Mouse (Mus musculus): ENCODE measurements around the gene Lgals2.
"Not testable (repeated sequence)": the region's sequence is repeated elsewhere in the genome, so short reads cannot be mapped to it uniquely, and the experiment has no call there.

The Lgals2 gene

DNA sequence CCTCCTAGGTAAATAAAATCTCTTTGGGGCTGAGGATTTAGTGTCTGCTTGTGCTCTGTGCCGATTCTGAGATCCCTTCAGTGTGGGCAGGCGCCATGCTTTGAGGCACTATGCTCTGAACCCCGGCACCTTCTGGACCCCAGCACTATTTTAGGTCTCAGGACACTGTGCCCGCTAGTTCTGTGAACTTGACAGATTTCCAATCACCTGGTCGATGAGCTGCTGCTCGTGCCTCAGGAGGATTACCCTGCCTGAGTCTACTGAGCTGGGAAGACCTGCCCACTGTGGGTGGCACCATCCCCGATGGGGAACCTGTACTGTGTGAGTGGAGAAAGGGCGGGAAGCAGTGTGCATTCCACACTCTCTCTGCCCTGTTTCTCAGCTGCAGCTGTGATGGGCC lies 19.7 kb upstream of the Lgals2 start:
- DNase-seq (ENCODE audit: low spot score) = no peak

DNA sequence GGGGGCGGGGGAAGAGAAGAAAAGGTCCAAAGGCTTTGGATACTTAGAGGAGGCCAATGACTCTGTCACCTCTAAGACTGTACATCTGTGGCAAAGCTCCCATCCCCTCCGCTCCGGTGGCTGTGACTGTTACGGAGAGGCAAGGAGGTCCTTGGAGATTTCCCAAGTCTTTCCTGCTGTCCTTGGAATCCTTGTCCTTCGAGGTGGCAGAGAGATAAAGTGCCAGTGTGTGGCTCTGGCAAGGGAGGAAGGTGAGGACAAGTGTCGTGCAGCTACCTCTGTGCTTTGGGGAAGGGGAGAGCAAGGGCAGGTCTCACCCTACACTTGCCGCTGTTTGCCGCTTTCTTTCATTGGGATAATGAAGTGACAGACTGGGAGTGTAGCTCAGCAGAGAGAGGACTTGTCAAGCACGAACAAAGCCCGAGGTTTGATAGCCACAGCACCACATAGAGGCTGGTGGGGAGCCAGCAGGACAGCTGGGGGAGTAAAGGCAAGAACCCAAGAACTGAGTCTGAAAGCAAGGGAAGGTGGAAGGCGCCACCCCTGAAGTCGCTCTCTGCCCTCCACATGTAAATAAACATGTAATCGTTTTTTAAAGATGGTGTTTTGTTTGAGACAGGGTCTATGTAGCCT lies 18.6 kb upstream of the Lgals2 start:
- no peak for DNase-seq (ENCODE audit: low spot score)

DNA sequence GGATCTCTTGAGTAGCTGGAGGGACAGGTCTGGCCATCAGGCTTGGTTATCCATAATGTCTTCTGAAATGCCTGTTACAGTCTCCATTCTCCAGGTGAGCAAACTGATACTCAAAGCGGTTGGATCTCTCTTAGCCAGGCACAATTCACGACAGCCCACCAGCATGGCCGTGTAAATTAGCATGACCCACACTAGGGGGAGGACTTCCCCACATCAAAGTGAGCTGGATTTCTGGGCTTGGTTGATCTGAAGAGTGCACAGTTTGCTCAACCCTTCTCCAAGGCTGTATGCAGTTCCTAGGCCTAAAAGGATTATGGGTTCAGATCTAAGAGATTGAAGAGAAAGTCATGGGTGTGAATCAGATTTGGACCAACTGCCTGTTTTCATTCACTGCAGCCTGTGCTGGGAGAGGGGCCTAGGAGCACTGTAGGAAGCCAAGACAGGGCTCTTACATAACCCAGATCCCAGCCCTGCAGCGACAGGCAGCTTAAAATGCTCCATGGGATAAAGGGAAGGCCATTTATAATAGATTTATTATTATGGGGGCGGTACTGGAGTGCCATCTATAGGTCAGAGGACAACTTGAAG lies 16.8 kb upstream of the Lgals2 start:
- no peak for DNase-seq (ENCODE audit: low spot score)

DNA sequence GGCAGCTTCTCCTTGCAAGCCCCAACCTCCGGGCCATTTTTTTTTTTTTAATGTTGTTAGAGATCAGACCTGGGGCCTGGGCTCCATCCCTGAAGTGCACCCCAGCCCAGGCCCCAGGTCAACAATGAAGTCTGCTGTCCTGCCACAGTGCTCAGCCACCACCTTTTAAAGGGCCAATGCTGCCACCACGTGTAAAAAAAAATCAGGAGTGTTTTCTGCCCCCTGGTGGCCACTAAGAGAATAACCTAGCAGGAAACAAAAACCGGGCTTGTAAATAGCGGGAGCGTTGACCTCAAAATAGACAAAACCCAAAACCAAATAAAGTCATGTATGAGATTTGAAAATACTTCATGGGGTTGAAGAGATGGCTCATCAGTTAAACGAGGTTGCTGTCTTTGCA lies 14.4 kb upstream of the Lgals2 start:
- DNase-seq (ENCODE audit: low spot score) = no peak

DNA sequence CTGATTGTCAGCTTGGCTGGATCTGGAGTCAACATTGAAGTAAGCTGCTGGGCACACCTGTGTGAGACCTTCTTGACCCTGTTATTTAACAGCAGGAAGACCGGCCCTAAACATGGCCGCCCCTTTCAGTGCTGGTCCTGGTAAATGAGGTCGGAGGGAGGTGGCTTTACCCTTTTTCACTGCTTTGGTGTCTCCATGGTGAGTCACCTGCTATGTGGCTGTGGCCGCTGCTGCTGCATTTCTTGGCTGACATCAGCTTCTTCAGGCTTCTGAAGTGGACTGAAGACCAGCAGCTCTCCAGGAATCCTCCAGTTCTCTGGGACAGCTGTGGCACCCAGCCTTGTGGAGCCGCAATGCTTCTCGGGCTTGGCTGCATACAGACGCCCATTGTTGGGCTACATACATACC lies 13.5 kb upstream of the Lgals2 start:
- DNase-seq (ENCODE audit: low spot score) = no peak

DNA sequence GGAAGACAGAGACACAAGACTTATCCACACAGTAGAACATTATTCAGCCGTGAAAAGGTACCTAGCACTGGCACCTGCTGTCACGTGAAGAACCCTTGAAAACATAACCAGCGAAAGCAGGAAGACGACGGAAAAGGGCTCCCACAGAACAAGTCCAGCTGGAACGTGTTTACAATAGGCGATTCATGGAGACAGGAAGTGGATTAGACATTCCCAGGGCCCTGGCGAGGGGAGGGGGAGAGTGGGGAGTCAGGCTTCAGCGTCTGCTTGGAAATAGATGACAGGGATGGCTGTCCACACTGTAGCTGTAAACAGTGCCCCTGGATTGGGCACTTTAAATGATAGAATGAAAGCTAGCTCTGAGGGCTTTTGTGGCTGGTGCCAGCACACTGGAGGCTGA lies 13.1 kb upstream of the Lgals2 start:
- DNase-seq (ENCODE audit: low spot score) = no peak

DNA sequence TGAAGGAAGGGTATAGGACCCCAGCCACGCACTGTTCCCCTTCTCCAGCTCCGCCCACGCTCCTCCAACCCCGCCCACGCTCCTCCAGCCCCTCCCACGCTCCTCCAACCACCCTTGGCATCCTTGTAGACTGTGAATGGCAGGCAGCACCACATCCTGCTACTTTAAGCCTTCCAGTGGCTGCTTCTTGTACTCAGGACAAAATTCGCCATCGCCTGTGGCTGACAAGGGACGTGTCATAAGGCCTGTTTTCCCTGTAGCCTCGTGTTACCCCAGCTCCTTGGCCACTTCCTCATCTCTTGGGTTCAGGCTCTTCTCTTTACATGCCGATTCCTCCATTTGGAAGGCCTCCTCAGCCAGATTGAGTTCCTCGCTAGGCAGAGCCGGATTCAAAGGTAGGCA lies 8.5 kb upstream of the Lgals2 start:
- DNase-seq (ENCODE audit: low spot score) = no peak

DNA sequence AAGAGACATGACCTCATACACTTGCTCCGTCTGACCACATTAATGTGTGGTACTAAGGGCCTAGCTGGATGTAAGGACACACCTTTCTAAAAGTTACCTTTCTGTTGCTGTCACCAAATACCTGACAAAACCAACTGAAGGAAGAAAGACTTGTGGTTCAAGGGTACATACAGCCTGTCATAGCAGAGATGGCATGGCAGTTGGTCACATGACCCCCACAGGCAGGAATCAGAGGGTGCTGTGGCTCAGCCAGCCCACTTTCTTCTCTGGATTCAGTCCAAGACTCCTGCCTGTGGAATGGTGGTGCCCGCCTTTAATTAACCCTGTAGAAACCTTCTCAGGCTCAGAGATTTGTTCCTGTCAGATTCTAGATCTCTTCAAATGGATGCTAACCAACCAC lies 7.8 kb upstream of the Lgals2 start:
- DNase-seq (ENCODE audit: low spot score) = no peak

DNA sequence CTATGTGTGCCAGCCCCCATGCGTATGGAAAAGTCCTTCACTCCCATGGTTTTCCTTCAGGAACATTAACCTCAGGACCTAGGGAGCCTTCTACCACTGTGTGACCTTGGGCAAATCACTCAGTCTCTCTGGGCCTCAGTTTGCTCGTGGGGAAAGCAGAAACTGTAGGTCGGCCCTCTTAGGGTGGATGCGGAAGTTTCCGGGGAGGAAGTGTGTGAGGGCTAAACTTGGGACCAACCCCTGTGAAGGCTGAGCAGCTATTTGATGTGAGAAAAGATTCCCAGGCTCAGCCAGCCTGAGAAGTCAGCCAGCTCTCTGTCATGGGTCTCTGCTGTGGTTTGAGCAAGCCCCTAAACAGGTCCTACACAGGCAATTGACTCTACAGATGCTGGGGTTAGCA lies 7.0 kb upstream of the Lgals2 start:
- no peak for DNase-seq (ENCODE audit: low spot score)

DNA sequence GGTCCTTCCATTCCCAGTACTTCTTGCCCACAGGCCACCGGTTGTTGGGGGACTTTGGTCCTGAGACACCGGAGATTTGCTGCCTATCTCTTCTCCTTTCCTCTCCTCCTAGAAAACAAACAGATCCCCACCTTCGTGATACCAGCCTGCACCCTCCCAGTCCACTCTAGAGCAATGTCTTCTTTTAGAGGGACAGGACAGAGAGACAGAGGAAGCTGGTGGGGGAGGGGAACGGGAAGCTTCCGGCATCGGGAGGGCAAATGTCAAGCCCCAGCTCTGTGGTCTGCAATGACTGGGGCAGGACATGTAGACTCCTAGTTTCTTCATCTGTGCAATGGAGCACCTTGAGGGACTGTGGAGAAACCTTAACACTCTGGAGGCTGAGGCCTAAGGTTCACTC lies 4.4 kb upstream of the Lgals2 start:
- DNase-seq (ENCODE audit: low spot score) = no peak

DNA sequence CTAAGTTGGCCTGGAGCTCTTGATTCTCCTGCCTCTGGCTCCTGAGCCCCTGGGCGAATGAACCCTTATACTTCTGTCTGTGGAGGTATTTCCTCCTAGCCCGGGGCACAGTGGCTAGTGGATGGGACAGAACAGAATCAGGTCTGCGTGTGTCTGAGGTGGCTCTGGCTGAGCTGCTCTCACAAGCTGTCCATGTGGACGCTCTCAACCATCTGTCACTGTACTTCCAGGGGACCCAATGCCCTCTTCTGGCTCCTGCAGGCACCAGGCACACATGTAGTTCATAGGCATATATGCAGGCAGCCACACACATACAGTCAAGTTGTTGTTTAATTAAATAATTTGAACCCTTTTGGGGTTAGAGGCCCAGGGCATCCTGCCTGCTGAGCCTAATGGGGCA lies 4.0 kb upstream of the Lgals2 start:
- no peak for DNase-seq (ENCODE audit: low spot score)

DNA sequence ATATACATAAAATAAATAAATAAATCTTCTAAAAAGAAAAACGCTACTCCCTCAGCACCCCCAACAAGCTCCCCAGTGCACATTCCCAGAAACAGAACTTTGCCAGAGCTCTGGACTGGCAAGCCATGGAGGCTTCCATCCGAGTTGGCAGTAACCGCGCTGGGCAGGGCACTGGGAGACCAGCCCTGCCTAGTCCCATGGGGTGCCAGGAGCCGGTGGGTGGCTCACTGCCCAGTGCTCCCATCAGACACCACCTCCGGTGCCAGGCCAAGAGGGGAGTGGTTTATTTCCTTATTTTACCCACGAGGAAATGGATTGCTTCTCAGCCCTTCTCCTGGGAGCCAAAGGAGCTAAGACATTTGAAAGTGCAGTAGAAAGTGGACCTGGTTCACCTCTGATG lies 1.7 kb upstream of the Lgals2 start:
- DNase-seq (ENCODE audit: low spot score) = no peak

DNA sequence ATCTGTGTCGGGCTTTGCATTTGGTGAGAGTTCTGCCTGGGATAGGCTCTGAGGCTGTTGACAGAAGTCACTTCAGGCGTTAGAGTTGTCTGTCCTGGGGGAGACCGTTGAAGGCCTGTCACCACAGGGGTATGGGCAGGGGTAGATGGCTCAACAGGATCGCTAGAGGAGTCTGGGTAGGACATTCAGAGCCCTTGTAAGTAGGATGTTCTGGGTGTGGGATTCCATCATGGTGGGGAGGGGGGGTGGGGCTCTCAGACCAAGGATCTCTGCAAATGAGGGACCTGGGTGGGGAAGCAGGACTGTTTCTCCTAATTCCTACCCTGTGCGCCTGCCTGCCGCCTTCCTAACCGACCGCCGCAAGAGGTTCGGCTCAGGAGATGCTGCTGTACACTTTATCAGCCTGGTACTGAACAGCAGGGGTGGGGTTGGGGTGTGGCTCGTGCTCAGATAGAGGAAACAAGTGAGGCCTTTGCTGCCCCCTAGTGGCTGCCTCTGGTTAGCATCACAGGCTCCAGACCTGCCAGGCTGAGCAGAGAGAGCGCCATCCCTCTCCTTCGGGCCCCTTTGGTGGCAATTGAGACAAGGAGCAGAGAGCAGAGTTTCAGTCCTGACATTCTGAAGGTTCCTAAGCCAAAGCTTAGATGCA lies 3.7 kb downstream of the Lgals2 start:
- peak; percentile 84 for DNase-seq (ENCODE audit: low spot score)

DNA sequence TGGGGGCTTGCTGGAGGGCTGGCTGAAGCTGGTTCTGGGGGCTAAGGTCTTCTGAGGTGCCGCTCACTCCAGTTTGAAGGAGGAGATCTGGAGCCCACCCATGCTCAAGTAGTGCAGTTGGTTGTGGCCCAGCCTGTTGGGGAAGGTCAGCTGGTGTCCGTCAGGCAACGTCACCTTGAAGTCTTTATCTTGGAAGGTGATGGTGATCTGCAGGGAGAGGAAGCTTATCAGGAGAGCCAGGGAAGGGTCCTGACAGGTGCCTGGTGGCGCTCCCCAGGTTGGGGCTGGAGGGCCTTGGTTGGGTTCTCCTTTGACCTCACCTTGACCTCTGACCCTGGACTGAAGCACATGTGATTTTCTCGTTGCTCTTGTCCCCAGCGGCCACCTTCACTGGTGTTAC lies 4.4 kb downstream of the Lgals2 start:
- DNase-seq (ENCODE audit: low spot score) = no peak

DNA sequence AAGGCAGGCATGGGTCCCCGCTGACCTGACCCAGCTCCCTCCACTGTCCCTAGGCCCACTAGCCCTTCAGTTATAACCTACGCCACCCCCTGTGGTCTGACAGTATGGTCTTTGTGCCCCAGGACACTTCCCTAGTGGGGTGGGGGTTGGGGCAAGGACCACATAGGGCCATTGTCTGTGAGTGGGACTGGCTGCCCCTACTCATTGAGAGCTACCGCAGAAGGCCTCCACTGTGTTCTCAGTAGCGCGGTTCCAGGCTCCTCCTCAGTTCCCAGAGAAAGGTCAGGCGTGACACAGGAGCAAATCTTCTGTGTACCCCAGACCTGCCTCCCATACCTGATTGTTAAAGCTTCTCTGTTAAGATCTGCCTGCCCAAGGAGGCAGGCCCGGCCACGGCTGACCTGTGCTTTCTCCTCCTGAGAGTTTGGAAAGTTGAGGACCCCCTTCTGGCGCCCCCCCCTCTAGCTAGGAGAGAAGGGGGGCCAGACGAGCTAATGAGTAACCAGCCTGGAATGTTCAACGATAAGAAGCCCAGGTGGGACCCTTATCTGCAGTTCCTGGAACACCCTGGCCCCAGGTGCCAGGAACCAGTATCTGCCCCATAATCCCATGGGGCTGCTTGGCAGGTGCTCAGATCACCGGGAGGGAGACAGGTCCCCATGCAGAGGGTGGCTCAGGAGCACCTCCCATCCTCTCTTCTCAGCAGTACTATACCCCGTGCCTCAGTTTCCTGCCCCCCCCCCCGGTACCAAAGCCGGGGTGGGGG lies 5.1 kb downstream of the Lgals2 start:
- no peak for DNase-seq (ENCODE audit: low spot score)

DNA sequence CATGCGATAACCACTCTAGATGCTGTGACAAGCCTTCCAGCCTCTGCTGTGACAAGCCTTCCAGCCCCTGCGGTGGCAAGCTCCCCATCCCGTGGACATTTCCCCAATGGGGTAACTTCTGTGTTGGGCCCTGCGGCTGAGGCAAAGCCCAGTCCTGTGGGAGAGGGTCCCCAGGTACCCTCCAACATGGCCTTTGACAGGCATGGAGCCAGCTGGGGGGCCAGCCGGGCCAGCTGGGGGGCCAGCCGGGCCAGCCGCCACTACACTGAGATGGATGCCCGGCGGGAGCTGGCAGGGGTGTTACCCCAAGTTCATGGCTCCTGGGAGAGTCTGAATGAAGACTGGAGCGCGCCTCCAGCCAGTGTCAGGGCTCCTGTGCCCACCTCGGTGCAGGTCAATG lies 5.8 kb downstream of the Lgals2 start:
- DNase-seq (ENCODE audit: low spot score) = no peak

DNA sequence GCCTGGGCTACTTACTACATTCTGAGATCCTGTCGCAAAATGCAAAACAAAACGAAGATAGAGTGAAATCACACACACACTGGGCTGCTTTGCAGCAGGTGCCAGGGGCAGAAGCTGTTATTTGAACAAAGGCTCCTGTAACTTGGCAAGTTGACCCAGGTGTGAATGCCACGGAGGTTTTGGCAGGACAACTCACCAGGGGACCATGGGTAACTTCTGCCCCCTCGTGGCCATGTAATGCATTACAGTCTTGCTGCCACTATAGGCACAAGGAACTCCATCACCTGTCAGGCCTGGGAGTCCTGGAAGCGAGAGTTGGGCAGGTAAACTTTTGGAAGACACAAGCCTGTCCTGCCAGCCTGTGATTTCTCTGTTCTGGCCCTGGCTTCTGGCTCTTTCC lies 6.9 kb downstream of the Lgals2 start:
- DNase-seq (ENCODE audit: low spot score) = peak; percentile 70

DNA sequence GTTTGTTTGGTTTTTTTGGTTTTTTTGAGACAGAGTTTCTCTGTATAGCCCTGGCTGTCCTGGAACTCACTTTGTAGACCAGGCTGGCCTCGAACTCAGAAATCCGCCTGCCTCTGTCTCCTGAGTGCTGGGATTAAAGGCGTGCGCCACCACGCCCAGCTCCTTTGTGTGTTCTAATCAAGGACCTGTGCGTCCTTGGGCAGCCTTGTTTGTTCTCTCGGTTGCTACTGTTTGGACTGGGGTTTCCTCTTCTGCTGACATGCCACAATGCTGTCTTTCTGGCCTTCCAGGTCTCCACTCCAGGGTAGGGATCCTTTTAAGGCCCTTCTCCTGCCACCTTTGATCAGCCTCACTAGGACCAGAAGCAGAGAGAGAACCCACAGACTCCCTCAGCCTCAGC lies 8.5 kb downstream of the Lgals2 start:
- not testable (repeated sequence) for DNase-seq (ENCODE audit: low spot score)

DNA sequence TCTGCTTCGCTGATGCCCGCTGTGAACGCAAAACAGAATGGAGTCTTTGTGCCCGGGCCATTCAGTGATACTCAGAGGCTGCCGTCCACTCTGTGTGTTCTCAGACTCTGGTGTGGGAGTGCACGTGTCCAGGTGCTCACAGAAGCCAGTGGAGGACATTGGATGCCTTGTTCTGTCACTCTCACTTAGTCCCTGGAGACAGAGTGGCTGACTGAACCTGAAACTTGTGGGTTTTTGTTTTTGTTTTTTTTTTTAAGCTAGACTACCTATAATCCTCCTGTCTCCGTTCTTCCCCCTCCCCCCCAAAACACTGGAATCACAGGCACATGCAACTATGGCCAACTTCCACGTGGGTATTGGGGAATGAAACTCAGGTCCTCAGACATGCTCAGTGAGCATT lies 9.0 kb downstream of the Lgals2 start:
- no peak for DNase-seq (ENCODE audit: low spot score)

DNA sequence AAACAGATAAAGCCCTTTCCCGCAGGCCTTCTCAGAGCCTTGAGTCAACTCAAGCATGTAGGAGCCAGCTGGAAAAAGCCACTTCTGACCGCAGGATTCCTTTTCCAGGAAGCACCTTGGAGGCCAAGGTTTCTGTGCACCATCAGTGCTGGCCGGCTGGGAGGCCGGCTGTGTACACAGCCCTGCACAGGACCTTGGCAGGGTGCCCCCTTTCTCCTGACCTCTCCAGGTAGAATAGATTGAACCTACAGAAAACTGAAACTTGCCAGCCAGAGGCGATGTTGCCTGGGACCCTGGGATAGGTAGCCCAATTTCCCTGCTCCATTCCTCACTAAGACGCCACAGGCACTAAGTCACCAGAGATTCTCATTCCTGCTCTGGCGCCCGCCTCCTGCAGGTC lies 9.5 kb downstream of the Lgals2 start:
- DNase-seq (ENCODE audit: low spot score) = no peak

DNA sequence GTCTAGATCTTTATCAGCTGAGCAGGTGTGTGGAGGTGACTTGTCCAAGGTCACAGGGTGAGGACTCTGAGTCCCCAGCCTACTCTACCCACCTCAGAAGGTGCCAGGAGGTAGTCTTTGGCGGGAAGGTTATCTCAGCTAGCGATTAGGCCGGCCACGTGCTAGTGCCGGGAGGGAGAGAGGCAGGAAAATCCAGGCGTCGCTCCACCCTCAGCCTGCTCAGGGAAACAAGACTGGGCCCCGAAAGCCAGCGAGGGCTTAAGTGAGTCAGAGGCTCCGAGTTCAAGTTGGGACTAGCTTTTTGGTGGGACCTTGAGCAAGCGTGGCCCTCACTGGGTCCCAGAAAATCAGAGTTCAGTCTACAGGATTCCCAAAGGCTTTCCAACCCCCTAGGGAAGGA lies 10.0 kb downstream of the Lgals2 start:
- no peak for DNase-seq (ENCODE audit: low spot score)

DNA sequence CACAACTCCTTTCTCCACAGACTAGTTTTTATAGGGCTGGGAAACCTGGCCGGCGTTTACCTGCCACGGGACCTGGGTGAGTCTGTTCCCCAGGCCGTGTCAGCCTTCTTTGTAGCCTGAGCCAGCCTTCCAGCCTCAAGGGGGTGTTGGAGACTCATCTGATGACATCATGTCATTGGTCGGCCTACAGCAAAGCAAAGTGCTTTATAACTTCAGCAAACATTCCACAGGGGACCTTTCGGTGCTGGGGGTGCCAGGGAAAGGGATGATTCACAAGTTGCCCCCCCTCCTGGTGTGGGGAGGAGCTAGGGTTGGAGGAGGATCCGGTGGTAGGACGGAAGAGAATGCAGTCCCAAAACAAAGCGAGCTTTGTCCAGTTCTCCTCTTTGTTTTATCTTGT lies 10.5 kb downstream of the Lgals2 start:
- DNase-seq (ENCODE audit: low spot score) = no peak
